Mouse (Mus musculus) heart, embryonic 12.5 days (tissue): ENCODE data around the gene Ispd. TPM values are rescaled to one million over a fixed set of nuclear protein-coding genes. Genes with fewer than 3 reads are reported as not detected.

ENCODE experiments used
- ATAC-seq: fragments of 200-750 bp; cut with Nextera tagmentation; 2 replicates; pipeline ENCODE4 v1.8.0; 2017; ENCODE audit warnings: moderate TSS enrichment, moderate library complexity; ENCODE audit not compliant: insufficient number of reproducible peaks, low FRiP score
- H3K27ac ChIP-seq: fragments of 300-500 bp; sonication (generic); 2 replicates; pipeline ENCODE4 v1.5.1; 2016; ENCODE audit warnings: mild to moderate bottlenecking, moderate library complexity; ENCODE audit not compliant: poor library complexity, severe bottlenecking
- H3K27me3 ChIP-seq: fragments of 300-500 bp; sonication (generic); replicated peaks from 2 replicates; pipeline ENCODE4 v1.6.1; 2016; ENCODE audit warnings: mild to moderate bottlenecking, moderate library complexity
- H3K36me3 ChIP-seq: fragments of 300-500 bp; sonication (generic); 2 replicates; pipeline ENCODE4 v1.6.1; 2016; ENCODE audit warnings: mild to moderate bottlenecking, moderate library complexity
- H3K4me1 ChIP-seq: fragments of 300-500 bp; sonication (generic); replicated peaks from 2 replicates; pipeline ENCODE4 v1.6.1; 2016; ENCODE audit warnings: mild to moderate bottlenecking
- H3K4me2 ChIP-seq: fragments of 300-500 bp; sonication (generic); 2 replicates; pipeline ENCODE4 v1.6.1; 2016; ENCODE audit warnings: mild to moderate bottlenecking, moderate library complexity
- H3K4me3 ChIP-seq: fragments of 300-500 bp; sonication (generic); 2 replicates; pipeline ENCODE4 v1.5.1; 2016; ENCODE audit warnings: mild to moderate bottlenecking
- H3K9ac ChIP-seq: fragments of 300-500 bp; sonication (generic); 2 replicates; pipeline ENCODE4 v1.6.1; 2016; ENCODE audit warnings: mild to moderate bottlenecking, moderate library complexity
- H3K9me3 ChIP-seq: fragments of 300-500 bp; sonication (generic); replicated peaks from 2 replicates; pipeline ENCODE4 v1.6.1; 2016; ENCODE audit warnings: mild to moderate bottlenecking, moderate library complexity
- WGBS: fragments of 180-500 bp; shearing (Covaris S2); methylation state at CpG from one replicate; pipeline ENCODE4 v1.1.7; 2016; 5-methylcytosine and 5-hydroxymethylcytosine counted together
- polyA plus RNA-seq: library from polyadenylated mRNA; unstranded; fragments of >200 nt; fragmentation: Nextera tagmentation; extraction: Ambion mirVana; gene quantifications from 2 replicates; pipeline ENCODE4 v1.2.1, GENCODE M21; 2016

The Ispd gene
- polyA plus RNA-seq, 1 experiment from 2014 or later, result 12.5 TPM

DNA sequence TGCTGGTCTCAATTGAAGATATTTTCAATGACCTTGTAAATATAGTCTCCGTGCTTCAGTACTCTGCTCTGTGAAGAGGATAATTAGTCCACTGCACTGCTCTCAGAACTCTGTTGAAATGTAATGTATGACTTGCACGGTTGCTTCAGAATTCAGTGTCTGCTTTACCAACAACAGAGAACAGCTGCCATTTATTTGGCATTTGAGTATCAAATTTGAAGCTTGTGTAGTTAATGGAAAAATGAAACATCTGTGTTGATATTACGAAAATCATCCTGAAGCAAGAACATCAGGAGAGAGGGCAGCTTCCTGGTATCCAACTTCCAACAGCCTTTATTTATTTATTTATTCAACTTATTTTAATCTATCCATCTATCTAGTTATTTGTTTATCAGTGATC, 337.8 kb downstream of the Ispd start:
- H3K27ac ChIP-seq, result no peak overlapping the region
- no peaks in the 10 kb centered on the region for H3K4me1 ChIP-seq
- no peak overlapping the region for H3K9ac ChIP-seq
- no peaks in the 10 kb centered on the region for H3K27me3 ChIP-seq
- 75% methylated on average over 3 of the region's 3 CpGs for WGBS
- H3K4me2 ChIP-seq, result no peak overlapping the region
- no peak for ATAC-seq
- H3K4me3 ChIP-seq, result no peak overlapping the region
- H3K9me3 ChIP-seq, result no peaks in the 10 kb centered on the region
- H3K36me3 ChIP-seq, result no peaks in the 10 kb centered on the region

DNA sequence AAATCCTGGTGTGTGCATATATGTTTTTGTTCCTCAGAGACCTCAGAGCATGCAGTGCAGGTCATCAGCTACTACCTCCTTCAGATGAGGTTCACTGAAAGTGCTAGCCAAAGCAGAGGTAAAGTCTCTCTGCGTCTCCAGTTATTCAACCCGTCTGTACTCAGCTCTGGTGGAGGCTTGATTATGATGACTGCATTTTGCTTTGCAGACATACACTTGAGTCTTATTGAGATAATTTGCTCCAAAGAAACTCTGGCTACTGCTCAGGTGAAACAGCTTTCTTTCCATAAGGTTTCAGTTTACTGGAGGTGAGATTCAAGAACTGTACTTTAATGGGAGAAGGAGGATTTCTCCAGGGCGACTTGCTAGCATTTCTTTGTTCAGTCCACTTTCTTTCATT, 339.5 kb downstream of the Ispd start:
- WGBS, result 73% methylated on average over 3 of the region's 3 CpGs
- no peak overlapping the region for H3K4me2 ChIP-seq

DNA sequence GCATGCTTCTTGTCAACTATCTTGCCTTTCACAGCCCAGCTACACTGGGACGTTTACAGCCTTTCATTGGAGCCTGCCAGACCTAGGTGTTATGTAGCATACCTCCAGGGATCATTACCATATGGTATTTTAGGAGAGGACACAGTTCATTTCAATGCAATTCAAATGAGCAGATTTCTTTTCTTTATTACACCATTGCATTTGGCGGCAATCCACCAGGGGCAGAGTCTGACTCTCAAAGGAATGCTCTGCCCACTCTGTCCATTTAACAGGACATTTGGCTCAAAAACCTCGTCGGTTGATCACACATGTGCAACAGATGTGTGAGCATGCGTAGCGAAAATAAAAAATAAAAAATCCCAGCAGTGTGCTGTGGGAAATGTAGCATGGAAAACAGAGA, 340.0 kb downstream of the Ispd start:
- H3K36me3 ChIP-seq, result no peaks in the 10 kb centered on the region
- H3K4me2 ChIP-seq, result no peak overlapping the region
- no peak overlapping the region for H3K27ac ChIP-seq
- no peaks in the 10 kb centered on the region for H3K27me3 ChIP-seq
- H3K9me3 ChIP-seq, result no peaks in the 10 kb centered on the region
- H3K4me3 ChIP-seq, result no peak overlapping the region
- ATAC-seq, result no peak
- H3K4me1 ChIP-seq, result no peaks in the 10 kb centered on the region
- H3K9ac ChIP-seq, result no peak overlapping the region
- WGBS, result 63% methylated on average over 6 of the region's 6 CpGs

More for the DNA sequence above, 339.5 kb downstream of the Ispd start:
- Histone ChIP-seq H3K4me3 (no peak overlapping the region), H3K27ac (no peak overlapping the region), H3K9me3 (no peaks in the 10 kb centered on the region), H3K27me3 (no peaks in the 10 kb centered on the region), H3K4me1 (no peaks in the 10 kb centered on the region), H3K9ac (no peak overlapping the region), H3K36me3 (no peaks in the 10 kb centered on the region)
- ATAC-seq, result no peak

DNA sequence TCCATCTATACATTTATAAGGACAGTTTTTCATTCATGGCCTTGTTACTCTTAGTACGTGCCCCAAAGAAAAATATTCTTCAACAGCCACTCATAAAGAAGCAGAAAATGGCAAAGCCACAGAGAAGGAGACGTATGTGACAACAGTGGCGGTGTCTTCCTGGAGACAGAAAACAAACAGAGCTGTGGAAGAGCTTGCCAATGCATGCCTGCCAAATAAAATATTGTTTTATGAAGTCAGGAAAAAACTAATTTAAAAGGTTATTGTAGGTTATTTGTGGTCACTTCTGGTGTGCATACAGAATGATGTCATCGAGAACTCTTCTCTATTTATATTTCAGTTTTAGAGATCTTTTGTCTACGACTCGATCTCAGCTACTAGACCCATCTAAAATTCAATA, 341.5 kb downstream of the Ispd start:
- Histone ChIP-seq H3K4me3 (no peak overlapping the region), H3K9ac (no peak overlapping the region), H3K4me2 (no peak overlapping the region), H3K9me3 (no peaks in the 10 kb centered on the region), H3K27me3 (no peaks in the 10 kb centered on the region), H3K36me3 (no peaks in the 10 kb centered on the region), H3K4me1 (no peaks in the 10 kb centered on the region), H3K27ac (no peak overlapping the region)
- ATAC-seq, result no peak
- WGBS, result 65% methylated on average over 6 of the region's 6 CpGs

DNA sequence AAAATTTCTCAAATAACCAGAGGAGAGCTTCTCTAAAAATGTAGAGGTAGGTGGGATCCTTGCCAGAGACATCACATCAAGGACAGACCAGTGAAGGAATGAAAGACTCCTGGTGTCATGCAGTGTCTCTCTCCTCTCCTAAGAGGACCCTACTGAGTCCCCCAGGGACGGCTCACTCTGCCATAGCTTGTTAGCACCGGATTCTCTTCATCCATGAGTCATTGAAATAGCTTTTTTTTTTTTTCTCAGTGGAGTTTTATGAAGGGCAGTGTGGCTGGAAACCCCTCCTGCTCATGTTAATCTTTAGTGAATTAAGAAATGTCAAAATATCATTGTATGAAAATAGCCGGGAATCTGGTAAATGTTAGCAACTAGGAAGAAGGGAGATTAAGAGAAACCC, 342.1 kb downstream of the Ispd start:
- Histone ChIP-seq H3K27ac (no peak overlapping the region), H3K4me1 (0 out of 2 replicates have a peak, but pooled peaks cover 2% of the 10 kb centered on the region), H3K9ac (no peak overlapping the region), H3K4me2 (no peak overlapping the region), H3K36me3 (no peaks in the 10 kb centered on the region), H3K4me3 (no peak overlapping the region), H3K9me3 (no peaks in the 10 kb centered on the region), H3K27me3 (no peaks in the 10 kb centered on the region)
- ATAC-seq, result no peak
- 56% methylated on average over 3 of the region's 3 CpGs for WGBS

DNA sequence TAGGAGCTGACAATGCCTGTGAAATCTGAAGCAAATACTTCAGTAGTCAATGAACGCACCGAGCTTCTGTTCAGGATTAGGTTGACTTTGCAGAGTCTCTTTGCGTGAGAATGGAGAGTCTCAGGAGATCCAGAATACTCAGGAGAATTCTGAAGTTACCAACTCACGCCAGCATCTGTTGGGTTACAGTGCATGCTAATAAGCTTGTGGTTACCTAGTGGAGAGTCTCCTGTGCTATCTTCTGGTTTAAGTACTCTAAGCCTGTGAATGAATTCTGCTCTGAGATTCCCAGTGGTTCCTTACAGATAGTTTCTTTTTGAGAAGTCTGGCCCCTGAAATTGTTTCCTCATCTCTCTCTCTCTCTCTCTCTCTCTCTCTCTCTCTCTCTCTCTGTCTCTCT, 343.0 kb downstream of the Ispd start:
- Histone ChIP-seq H3K27ac (no peak overlapping the region), H3K9ac (no peak overlapping the region), H3K4me1 (0 out of 2 replicates have a peak, but pooled peaks cover 3% of the 10 kb centered on the region), H3K4me3 (no peak overlapping the region), H3K27me3 (no peaks in the 10 kb centered on the region), H3K4me2 (no peak overlapping the region), H3K9me3 (no peaks in the 10 kb centered on the region), H3K36me3 (no peaks in the 10 kb centered on the region)
- WGBS, result 80% methylated on average over 4 of the region's 4 CpGs
- ATAC-seq, result no peak

DNA sequence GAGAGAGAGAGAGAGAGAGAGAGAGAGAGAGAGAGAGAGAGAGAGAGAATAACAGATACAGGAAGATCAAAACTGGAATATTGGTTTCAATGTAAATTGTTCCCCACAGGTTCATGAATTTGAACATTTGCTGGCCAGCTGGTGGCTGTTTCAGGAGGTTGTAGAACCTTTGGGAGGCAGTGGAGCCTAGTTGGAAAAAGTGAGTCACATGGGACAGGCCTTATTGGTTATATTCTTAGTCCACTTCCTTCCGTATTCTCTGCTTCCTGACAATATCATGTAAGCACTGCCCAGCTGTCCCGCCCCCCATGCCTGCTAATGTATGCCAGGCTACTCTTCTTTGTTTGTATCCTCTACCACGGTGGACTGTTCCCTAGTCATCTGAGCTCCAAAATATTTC, 344.0 kb downstream of the Ispd start:
- Histone ChIP-seq H3K4me3 (no peak overlapping the region), H3K4me2 (no peak overlapping the region), H3K36me3 (no peaks in the 10 kb centered on the region), H3K27ac (no peak overlapping the region), H3K4me1 (0 out of 2 replicates have a peak, but pooled peaks cover 3% of the 10 kb centered on the region), H3K9me3 (no peaks in the 10 kb centered on the region), H3K27me3 (no peaks in the 10 kb centered on the region), H3K9ac (no peak overlapping the region)
- ATAC-seq, result no peak
- WGBS, result 77% methylated on average over 3 of the region's 3 CpGs

DNA sequence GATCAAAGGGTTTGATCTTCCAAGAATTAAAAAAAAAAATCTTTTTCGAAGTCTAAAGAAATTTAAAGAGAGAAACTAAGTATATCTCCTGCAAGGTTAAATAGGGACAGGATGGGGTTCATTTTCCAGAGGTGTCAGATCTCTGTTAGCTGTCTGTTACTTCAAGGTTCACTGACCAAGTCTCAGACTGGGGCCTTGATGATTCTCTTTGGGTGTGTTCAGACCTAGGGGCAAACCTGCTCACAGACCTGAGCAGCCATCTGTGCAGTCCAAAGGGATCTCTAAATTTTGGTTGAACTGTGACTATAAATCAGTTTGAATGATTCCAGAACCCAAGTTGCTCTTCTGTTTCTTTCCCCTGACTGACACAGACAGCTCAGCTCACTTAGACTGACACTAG, 344.8 kb downstream of the Ispd start:
- no peak overlapping the region for H3K4me2 ChIP-seq
- H3K36me3 ChIP-seq, result no peaks in the 10 kb centered on the region
- no peak overlapping the region for H3K4me3 ChIP-seq
- 0 out of 2 replicates have a peak, but pooled peaks cover 3% of the 10 kb centered on the region for H3K4me1 ChIP-seq
- WGBS, result 55% methylated on average over 1 of the region's 1 CpGs
- no peak overlapping the region for H3K27ac ChIP-seq
- no peak for ATAC-seq
- no peak overlapping the region for H3K9ac ChIP-seq
- no peaks in the 10 kb centered on the region for H3K27me3 ChIP-seq
- H3K9me3 ChIP-seq, result no peaks in the 10 kb centered on the region

DNA sequence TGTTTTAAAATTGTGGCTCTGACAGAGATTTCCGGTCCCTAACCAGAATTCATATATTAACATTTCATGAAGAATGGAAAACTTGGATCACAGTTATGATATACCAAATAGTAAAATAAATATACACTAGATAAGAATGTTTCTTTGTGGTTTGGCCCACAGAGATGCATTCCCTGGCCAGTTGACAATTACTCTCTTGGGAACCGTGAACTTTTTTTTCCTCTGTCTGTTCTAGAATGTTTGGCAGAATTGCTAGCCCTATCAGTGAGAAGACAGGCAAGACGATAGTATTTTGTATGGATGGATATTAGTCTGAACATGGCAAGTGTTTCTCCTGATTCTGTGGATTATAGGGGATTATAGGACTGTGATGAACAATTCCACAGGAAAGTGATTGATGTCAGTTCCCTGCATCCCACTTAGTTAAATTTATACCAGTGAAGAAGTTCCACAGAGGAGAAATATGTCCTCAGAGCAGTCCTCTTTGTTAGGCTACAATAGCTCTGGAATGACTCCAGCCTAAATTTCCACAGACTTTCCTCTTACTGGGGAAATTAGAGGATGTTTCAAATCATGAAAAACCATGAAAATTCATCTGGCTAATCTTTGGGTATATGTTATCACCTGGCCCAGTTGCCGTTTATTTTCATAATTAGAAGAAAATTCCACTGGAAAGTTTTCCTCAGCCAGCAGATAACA, 352.6 kb downstream of the Ispd start:
- Histone ChIP-seq H3K9me3 (no peaks in the 10 kb centered on the region), H3K36me3 (no peaks in the 10 kb centered on the region), H3K9ac (no peak overlapping the region), H3K27ac (no peak overlapping the region), H3K4me1 (no peaks in the 10 kb centered on the region), H3K27me3 (no peaks in the 10 kb centered on the region), H3K4me3 (no peak overlapping the region), H3K4me2 (no peak overlapping the region)
- no peak for ATAC-seq
- 63% methylated on average over 4 of the region's 4 CpGs for WGBS

Other genes with a start within 250 kb of the Ispd start
- 26.7 and 27.6 TPM in 2 replicates for gene Ankmy2, start 224.3 kb upstream of the Ispd start, polyA plus RNA-seq
- gene Bzw2, start 223.4 kb upstream of the Ispd start, polyA plus RNA-seq, result 213 and 218 TPM in 2 replicates
- not detected in 2 replicates for gene Lrrc72, start 128.1 kb upstream of the Ispd start, polyA plus RNA-seq
- 0.31 and 0.59 TPM in 2 replicates for gene Sostdc1, start 67.3 kb upstream of the Ispd start, polyA plus RNA-seq
- 1.1 and 1.4 TPM in 2 replicates for gene D630036H23Rik, start 731 bp downstream of the Ispd start, polyA plus RNA-seq